Mouse (Mus musculus): ENCODE results near the gene Cdk5rap1.

Gene Cdk5rap1

GRCm38 (mm10) chr2:154372842-154373500 lies at the start of gene Cdk5rap1:
TSS of gene Cdk5rap1 (minus strand) at chr2:154373010.
- no peak for DNase-seq (ENCODE audit: low read depth, low spot score)

GRCm38 (mm10) chr2:154422181-154422580 lies 49.4 kb upstream of the Cdk5rap1 start:
- DNase-seq (ENCODE audit: low read depth, low spot score): no peak

- no peak for DNase-seq (ENCODE audit: low read depth, low spot score)
These were observed 48.3 kb upstream of the Cdk5rap1 start for GRCm38 (mm10) chr2:154420942-154421731.

GRCm38 (mm10) chr2:154419631-154420515 lies 47.1 kb upstream of the Cdk5rap1 start:
- DNase-seq (ENCODE audit: low read depth, low spot score): no peak

- DNase-seq (ENCODE audit: low read depth, low spot score): no peak
These were observed 45.2 kb upstream of the Cdk5rap1 start for GRCm38 (mm10) chr2:154418001-154418400.

- no peak for DNase-seq (ENCODE audit: low read depth, low spot score)
These were observed 44.3 kb upstream of the Cdk5rap1 start for GRCm38 (mm10) chr2:154417107-154417506.

GRCm38 (mm10) chr2:154412018-154412666 lies 39.3 kb upstream of the Cdk5rap1 start:
- no peak for DNase-seq (ENCODE audit: low read depth, low spot score)

- no peak for DNase-seq (ENCODE audit: low read depth, low spot score)
These were observed 37.5 kb upstream of the Cdk5rap1 start for GRCm38 (mm10) chr2:154410355-154410754.

GRCm38 (mm10) chr2:154407643-154408445 lies 35.0 kb upstream of the Cdk5rap1 start, which contains the start of gene Snta1:
TSS of gene Snta1 (minus strand) at chr2:154408099.
- DNase-seq (ENCODE audit: low read depth, low spot score): no peak

- no peak for DNase-seq (ENCODE audit: low read depth, low spot score)
These were observed 34.3 kb upstream of the Cdk5rap1 start for GRCm38 (mm10) chr2:154407063-154407642.

GRCm38 (mm10) chr2:154405447-154405994 lies 32.7 kb upstream of the Cdk5rap1 start:
- no peak for DNase-seq (ENCODE audit: low read depth, low spot score)

GRCm38 (mm10) chr2:154402811-154403210 lies 30.0 kb upstream of the Cdk5rap1 start:
- no peak for DNase-seq (ENCODE audit: low read depth, low spot score)

GRCm38 (mm10) chr2:154401976-154402375 lies 29.2 kb upstream of the Cdk5rap1 start:
- DNase-seq (ENCODE audit: low read depth, low spot score): no peak

GRCm38 (mm10) chr2:154399325-154399724 lies 26.5 kb upstream of the Cdk5rap1 start:
- DNase-seq (ENCODE audit: low read depth, low spot score): no peak

- no peak for DNase-seq (ENCODE audit: low read depth, low spot score)
These were observed 25.5 kb upstream of the Cdk5rap1 start for GRCm38 (mm10) chr2:154398267-154398666.

- DNase-seq (ENCODE audit: low read depth, low spot score): no peak
These were observed 23.7 kb upstream of the Cdk5rap1 start for GRCm38 (mm10) chr2:154396529-154396928.

GRCm38 (mm10) chr2:154394602-154395001 lies 21.8 kb upstream of the Cdk5rap1 start:
- no peak for DNase-seq (ENCODE audit: low read depth, low spot score)

GRCm38 (mm10) chr2:154390180-154390964 lies 17.6 kb upstream of the Cdk5rap1 start:
- no peak for DNase-seq (ENCODE audit: low read depth, low spot score)

- DNase-seq (ENCODE audit: low read depth, low spot score): no peak
These were observed 6.3 kb upstream of the Cdk5rap1 start for GRCm38 (mm10) chr2:154379103-154379502.

All from WW6 (cell line).